Mouse (Mus musculus) hindbrain, embryonic 12.5 days (tissue): ENCODE data around the gene Gfpt1. TPM values are rescaled to one million over a fixed set of nuclear protein-coding genes. Genes with fewer than 3 reads are reported as not detected.
"Not testable (repeated sequence)": the region's sequence is repeated elsewhere in the genome, so short reads cannot be mapped to it uniquely, and the experiment has no call there.

Source experiments
- ATAC-seq: fragments of 200-750 bp; cut with Nextera tagmentation; 2 replicates; pipeline ENCODE4 v1.8.0; 2017; ENCODE audit warnings: moderate TSS enrichment; ENCODE audit not compliant: low FRiP score
- H3K27ac ChIP-seq: fragments of 300-500 bp; sonication (generic); 2 replicates; pipeline ENCODE4 v1.5.1; 2016; ENCODE audit warnings: mild to moderate bottlenecking
- H3K27me3 ChIP-seq: fragments of 300-500 bp; sonication (generic); 2 replicates; pipeline ENCODE4 v1.6.1; 2016; ENCODE audit warnings: mild to moderate bottlenecking
- H3K36me3 ChIP-seq: fragments of 300-500 bp; sonication (generic); 2 replicates; pipeline ENCODE4 v1.6.1; 2016; ENCODE audit warnings: mild to moderate bottlenecking
- H3K4me1 ChIP-seq: fragments of 300-500 bp; sonication (generic); 2 replicates; pipeline ENCODE4 v1.6.1; 2016
- H3K4me2 ChIP-seq: fragments of 300-500 bp; sonication (generic); replicated peaks from 2 replicates; pipeline ENCODE4 v1.6.1; 2016; ENCODE audit warnings: mild to moderate bottlenecking
- H3K4me3 ChIP-seq: fragments of 300-500 bp; sonication (generic); 2 replicates; pipeline ENCODE4 v1.5.1; 2016; ENCODE audit warnings: mild to moderate bottlenecking
- H3K9ac ChIP-seq: fragments of 300-500 bp; sonication (generic); 2 replicates; pipeline ENCODE4 v1.6.1; 2016; ENCODE audit warnings: mild to moderate bottlenecking, moderate library complexity
- H3K9me3 ChIP-seq: fragments of 300-500 bp; sonication (generic); replicated peaks from 2 replicates; pipeline ENCODE4 v1.6.1; 2016; ENCODE audit warnings: mild to moderate bottlenecking
- WGBS: fragments of 180-500 bp; shearing (Covaris S2); methylation state at CpG from one replicate; pipeline ENCODE4 v1.1.7; 2016; 5-methylcytosine and 5-hydroxymethylcytosine counted together
- polyA plus RNA-seq: library from polyadenylated mRNA; unstranded; fragments of >200 nt; fragmentation: Nextera tagmentation; extraction: Ambion mirVana; gene quantifications from 2 replicates; pipeline ENCODE4 v1.2.1, GENCODE M21; 2016

Gene Gfpt1
- polyA plus RNA-seq, 1 experiment from 2014 or later: 25.7 TPM

GRCm38 (mm10) chr6:87045507-87045906 lies 2.9 kb downstream of the Gfpt1 start:
- ATAC-seq: no peak
- H3K36me3 ChIP-seq: 0 out of 2 replicates have a peak, but pooled peaks cover 3% of the 10 kb centered on the region
- H3K27ac ChIP-seq: no peak overlapping the region
- H3K9ac ChIP-seq: no peak overlapping the region
- 84% methylated on average over 3 of the region's 3 CpGs for WGBS
- H3K4me2 ChIP-seq: no peak overlapping the region
- no peak overlapping the region for H3K4me3 ChIP-seq
- peaks cover 10% of the 10 kb centered on the region for H3K4me1 ChIP-seq
- no peaks in the 10 kb centered on the region for H3K9me3 ChIP-seq
- H3K27me3 ChIP-seq: no peaks in the 10 kb centered on the region

GRCm38 (mm10) chr6:87048712-87049111 lies 6.1 kb downstream of the Gfpt1 start:
- H3K27me3 ChIP-seq, H3K27ac ChIP-seq, H3K4me3 ChIP-seq, H3K9ac ChIP-seq, ATAC-seq, H3K4me2 ChIP-seq, H3K9me3 ChIP-seq, H3K4me1 ChIP-seq: not testable (repeated sequence)
- 96% methylated on average over 7 of the region's 7 CpGs for WGBS
- peaks cover 26% of the 10 kb centered on the region for H3K36me3 ChIP-seq

- 94% methylated on average over 10 of the region's 10 CpGs for WGBS
- no peaks in the 10 kb centered on the region for H3K9me3 ChIP-seq
- H3K36me3 ChIP-seq: peaks cover 49% of the 10 kb centered on the region
- no peak overlapping the region for H3K4me3 ChIP-seq
- no peak overlapping the region for H3K27ac ChIP-seq
- no peak for ATAC-seq
- no peaks in the 10 kb centered on the region for H3K27me3 ChIP-seq
- no peak overlapping the region for H3K4me2 ChIP-seq
- no peak overlapping the region for H3K9ac ChIP-seq
- H3K4me1 ChIP-seq: no peaks in the 10 kb centered on the region
Observed at GRCm38 (mm10) chr6:87051886-87052425, 9.3 kb downstream of the Gfpt1 start.

GRCm38 (mm10) chr6:87054193-87054592 lies 11.5 kb downstream of the Gfpt1 start:
- Histone ChIP-seq H3K27ac (no peak overlapping the region), H3K27me3 (no peaks in the 10 kb centered on the region), H3K36me3 (peaks cover 66% of the 10 kb centered on the region), H3K4me1 (no peaks in the 10 kb centered on the region), H3K4me2 (no peak overlapping the region), H3K9me3 (no peaks in the 10 kb centered on the region), H3K4me3 (no peak overlapping the region), H3K9ac (no peak overlapping the region)
- ATAC-seq: no peak
- WGBS: 89% methylated on average over 8 of the region's 8 CpGs

GRCm38 (mm10) chr6:87059754-87060153 lies 17.1 kb downstream of the Gfpt1 start:
- Histone ChIP-seq H3K9me3 (no peaks in the 10 kb centered on the region), H3K27me3 (no peaks in the 10 kb centered on the region), H3K4me2 (no peak overlapping the region), H3K4me1 (no peaks in the 10 kb centered on the region), H3K27ac (no peak overlapping the region), H3K4me3 (no peak overlapping the region), H3K9ac (no peak overlapping the region), H3K36me3 (peaks cover 68% of the 10 kb centered on the region)
- 98% methylated on average over 1 of the region's 1 CpGs for WGBS
- no peak for ATAC-seq

- Histone ChIP-seq H3K36me3 (peaks cover 71% of the 10 kb centered on the region), H3K4me2 (no peak overlapping the region), H3K9me3 (no peaks in the 10 kb centered on the region), H3K4me3 (no peak overlapping the region), H3K27me3 (no peaks in the 10 kb centered on the region), H3K27ac (no peak overlapping the region), H3K4me1 (no peaks in the 10 kb centered on the region), H3K9ac (no peak overlapping the region)
- ATAC-seq: no peak
- 96% methylated on average over 4 of the region's 4 CpGs for WGBS
Observed at GRCm38 (mm10) chr6:87063586-87063985, 20.9 kb downstream of the Gfpt1 start.

GRCm38 (mm10) chr6:87068209-87068608 lies 25.6 kb downstream of the Gfpt1 start:
- ATAC-seq: no peak
- no peak overlapping the region for H3K27ac ChIP-seq
- H3K9ac ChIP-seq: no peak overlapping the region
- H3K27me3 ChIP-seq: no peaks in the 10 kb centered on the region
- H3K36me3 ChIP-seq: peaks cover 75% of the 10 kb centered on the region
- no peaks in the 10 kb centered on the region for H3K9me3 ChIP-seq
- H3K4me2 ChIP-seq: no peak overlapping the region
- no peaks in the 10 kb centered on the region for H3K4me1 ChIP-seq
- H3K4me3 ChIP-seq: no peak overlapping the region
- 89% methylated on average over 2 of the region's 2 CpGs for WGBS

- H3K4me3 ChIP-seq: no peak overlapping the region
- ATAC-seq: no peak
- no peak overlapping the region for H3K27ac ChIP-seq
- H3K9me3 ChIP-seq: no peaks in the 10 kb centered on the region
- no peaks in the 10 kb centered on the region for H3K4me1 ChIP-seq
- H3K4me2 ChIP-seq: no peak overlapping the region
- WGBS: 88% methylated on average over 7 of the region's 7 CpGs
- no peaks in the 10 kb centered on the region for H3K27me3 ChIP-seq
- H3K9ac ChIP-seq: no peak overlapping the region
- H3K36me3 ChIP-seq: peaks cover 73% of the 10 kb centered on the region
Observed at GRCm38 (mm10) chr6:87069195-87069900, 26.7 kb downstream of the Gfpt1 start.

GRCm38 (mm10) chr6:87070641-87071040 lies 28.0 kb downstream of the Gfpt1 start:
- 93% methylated on average over 4 of the region's 4 CpGs for WGBS
- no peak for ATAC-seq
- Histone ChIP-seq H3K9me3 (no peaks in the 10 kb centered on the region), H3K27me3 (no peaks in the 10 kb centered on the region), H3K4me1 (no peaks in the 10 kb centered on the region), H3K27ac (no peak overlapping the region), H3K4me2 (no peak overlapping the region), H3K36me3 (peaks cover 61% of the 10 kb centered on the region), H3K4me3 (no peak overlapping the region), H3K9ac (no peak overlapping the region)

- no peaks in the 10 kb centered on the region for H3K4me1 ChIP-seq
- peaks cover 59% of the 10 kb centered on the region for H3K36me3 ChIP-seq
- no peak overlapping the region for H3K4me3 ChIP-seq
- no peaks in the 10 kb centered on the region for H3K9me3 ChIP-seq
- no peak overlapping the region for H3K9ac ChIP-seq
- H3K27me3 ChIP-seq: no peaks in the 10 kb centered on the region
- ATAC-seq: no peak
- no peak overlapping the region for H3K27ac ChIP-seq
- WGBS: 87% methylated on average over 4 of the region's 4 CpGs
- H3K4me2 ChIP-seq: no peak overlapping the region
Observed at GRCm38 (mm10) chr6:87072759-87073158, 30.1 kb downstream of the Gfpt1 start.

GRCm38 (mm10) chr6:87075092-87075685 lies 32.5 kb downstream of the Gfpt1 start:
- H3K36me3 ChIP-seq: peaks cover 49% of the 10 kb centered on the region
- ATAC-seq: no peak

GRCm38 (mm10) chr6:87079457-87079856 lies 36.8 kb downstream of the Gfpt1 start:
- Histone ChIP-seq H3K27ac (no peak overlapping the region), H3K4me1 (no peaks in the 10 kb centered on the region), H3K9ac (no peak overlapping the region), H3K4me2 (no peak overlapping the region), H3K27me3 (no peaks in the 10 kb centered on the region), H3K36me3 (peaks cover 54% of the 10 kb centered on the region), H3K4me3 (no peak overlapping the region), H3K9me3 (no peaks in the 10 kb centered on the region)
- ATAC-seq: no peak
- WGBS: 86% methylated on average over 4 of the region's 4 CpGs

More at GRCm38 (mm10) chr6:87075092-87075685, 32.5 kb downstream of the Gfpt1 start:
- H3K9ac ChIP-seq: no peak overlapping the region
- no peak overlapping the region for H3K4me2 ChIP-seq
- 78% methylated on average over 3 of the region's 3 CpGs for WGBS
- no peaks in the 10 kb centered on the region for H3K9me3 ChIP-seq
- H3K4me1 ChIP-seq: no peaks in the 10 kb centered on the region
- H3K27me3 ChIP-seq: no peaks in the 10 kb centered on the region
- no peak overlapping the region for H3K4me3 ChIP-seq
- no peak overlapping the region for H3K27ac ChIP-seq

- WGBS: 89% methylated on average over 6 of the region's 6 CpGs
- H3K9me3 ChIP-seq: no peaks in the 10 kb centered on the region
- H3K4me3 ChIP-seq: no peak overlapping the region
- H3K4me1 ChIP-seq: no peaks in the 10 kb centered on the region
- H3K9ac ChIP-seq: no peak overlapping the region
- H3K36me3 ChIP-seq: peaks cover 79% of the 10 kb centered on the region
- no peak for ATAC-seq
- no peak overlapping the region for H3K4me2 ChIP-seq
- no peaks in the 10 kb centered on the region for H3K27me3 ChIP-seq
- no peak overlapping the region for H3K27ac ChIP-seq
Observed at GRCm38 (mm10) chr6:87085026-87085425, 42.4 kb downstream of the Gfpt1 start.
